Mouse (Mus musculus) kidney, postnatal 36 days (tissue): ENCODE data around the gene Hectd1.

Source experiments
- DNase-seq, 2 experiments: peaks; one replicate each; pipeline ENCODE4 v3.0.0; 2021 to 2022; ENCODE audit warnings: mixed read lengths in 2 of 2

Hectd1 gene

DNA sequence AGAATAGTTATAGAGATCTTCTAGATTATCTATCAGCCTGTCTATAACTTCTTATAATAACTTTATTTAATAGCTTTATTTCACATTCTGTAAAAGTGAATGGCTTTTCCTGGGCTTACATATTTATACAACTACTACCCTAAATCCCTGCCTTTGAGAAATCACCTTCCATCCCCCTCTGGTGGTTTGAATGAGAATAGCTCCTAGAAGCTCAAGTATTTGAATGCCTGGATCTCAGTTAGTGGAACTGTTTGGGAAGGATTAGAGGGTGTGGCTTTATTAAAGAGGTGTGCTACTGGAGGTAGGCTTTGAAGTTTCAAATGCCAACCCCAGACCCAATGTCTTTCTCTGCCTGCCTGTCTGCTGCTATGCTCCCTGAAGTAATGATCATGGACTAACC lies 127.6 kb downstream of the Hectd1 start:
- no peak for DNase-seq

- DNase-seq = no peak
Observed at GRCm38 (mm10) chr12:51699623-51700393, 129.5 kb downstream of the Hectd1 start.

DNA sequence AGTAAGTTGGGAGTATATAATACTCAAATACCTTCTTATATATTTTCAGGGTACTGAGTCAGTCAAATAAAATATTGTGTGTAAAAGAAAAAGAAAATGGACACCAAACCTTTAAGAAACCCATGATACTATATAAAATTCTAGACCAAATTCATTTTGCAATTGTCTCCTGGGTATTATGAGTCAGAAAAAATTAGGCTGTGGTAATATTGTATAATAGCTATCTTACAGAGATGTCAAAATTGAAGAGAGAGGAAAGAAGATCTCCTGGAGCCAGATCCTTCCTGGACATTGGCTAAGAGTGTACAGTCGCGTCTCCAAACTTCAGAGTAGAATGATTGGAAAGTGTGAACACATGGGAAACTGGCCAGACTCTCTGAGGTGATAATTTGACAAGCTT lies 133.2 kb downstream of the Hectd1 start:
- no peak for DNase-seq

- DNase-seq = no peak
Observed at GRCm38 (mm10) chr12:51694966-51695365, 134.4 kb downstream of the Hectd1 start.

GRCm38 (mm10) chr12:51694096-51694495 lies 135.2 kb downstream of the Hectd1 start:
- no peak for DNase-seq
